Mouse (Mus musculus): ENCODE measurements around the gene Bloc1s4. TPM values are rescaled to one million over a fixed set of nuclear protein-coding genes. Genes with fewer than 3 reads are reported as not detected.

The Bloc1s4 gene
- polyA plus RNA-seq, 1 experiment from 2014 or later = 6.8 TPM

DNA sequence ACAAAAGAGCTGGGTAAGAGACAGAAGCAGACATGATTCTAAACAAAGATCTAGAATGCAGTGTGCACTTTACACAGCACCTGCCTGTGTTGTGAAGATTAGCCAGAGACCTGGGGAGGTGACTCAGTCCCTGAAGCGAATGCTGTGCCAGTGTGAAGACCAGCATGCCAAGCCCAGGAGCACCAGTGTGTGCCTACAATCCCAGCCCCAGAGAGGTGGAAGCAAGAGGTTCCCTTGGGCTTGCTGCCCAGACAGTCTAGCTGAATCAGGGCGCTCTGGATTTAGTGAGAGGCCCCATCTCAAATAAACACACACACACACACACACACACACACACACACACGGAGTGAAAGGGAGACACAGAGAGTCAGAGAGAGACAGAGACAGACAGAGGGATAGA is 30.6 kb downstream of the Bloc1s4 start:
- H3K36me3 ChIP-seq (ENCODE audit: inconsistent target) = no peaks in the 10 kb centered on the region
- no peak overlapping the region for H3K27ac ChIP-seq
- no peak overlapping the region for H3K4me3 ChIP-seq (ENCODE audit: inconsistent target)
- 95% methylated on average over 2 of the region's 3 CpGs for WGBS (ENCODE audit: missing documents)
- no peaks in the 10 kb centered on the region for H3K79me2 ChIP-seq (ENCODE audit: inconsistent target)

DNA sequence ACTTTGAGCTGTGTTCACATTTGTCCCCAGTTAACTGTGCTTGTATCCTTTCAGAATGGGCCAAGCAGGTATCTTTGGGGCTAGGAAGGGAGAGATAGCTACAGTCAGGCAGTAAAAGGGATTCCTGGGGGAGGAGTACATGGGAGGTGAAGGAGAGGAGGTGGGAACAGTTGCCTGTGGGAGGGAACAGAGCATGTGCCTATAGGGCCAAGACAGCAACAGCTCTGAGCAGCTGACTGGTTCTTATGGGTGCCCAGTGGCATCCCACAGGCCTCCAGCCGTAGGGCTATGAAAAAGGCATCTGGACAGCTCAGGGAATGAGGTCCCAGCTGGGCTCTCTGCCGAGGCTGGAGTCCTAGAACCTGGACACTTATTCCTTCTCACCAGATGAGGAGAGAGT is 31.6 kb downstream of the Bloc1s4 start:
- 94% methylated on average over 2 of the region's 2 CpGs for WGBS (ENCODE audit: missing documents)
- Histone ChIP-seq H3K27ac (no peak overlapping the region), H3K79me2 (ENCODE audit: inconsistent target) (no peaks in the 10 kb centered on the region), H3K4me3 (ENCODE audit: inconsistent target) (no peak overlapping the region), H3K36me3 (ENCODE audit: inconsistent target) (no peaks in the 10 kb centered on the region)

DNA sequence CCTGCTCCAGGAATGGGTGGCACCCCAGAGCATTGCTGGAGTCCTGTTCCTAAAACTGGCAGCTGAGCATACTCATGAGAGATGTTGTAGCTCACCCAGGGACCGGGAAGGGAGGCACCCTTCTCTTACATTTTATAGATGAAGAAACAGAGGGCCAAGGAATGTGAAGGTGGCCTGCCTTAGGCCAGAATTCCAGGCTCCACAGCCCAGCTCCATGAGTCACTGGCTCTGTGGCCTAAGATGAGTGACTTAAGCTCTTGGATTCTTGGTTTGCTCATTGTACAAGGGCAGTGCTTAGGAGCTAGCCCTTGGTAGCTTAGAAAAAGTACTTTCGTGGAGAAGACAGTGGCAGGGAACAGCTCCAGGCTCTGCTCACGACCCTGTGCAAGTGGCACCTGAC is 33.6 kb downstream of the Bloc1s4 start:
- Histone ChIP-seq H3K27ac (no peak overlapping the region), H3K4me3 (ENCODE audit: inconsistent target) (no peak overlapping the region), H3K36me3 (ENCODE audit: inconsistent target) (no peaks in the 10 kb centered on the region), H3K79me2 (ENCODE audit: inconsistent target) (peaks cover 4% of the 10 kb centered on the region; the same call in 1 of the 2 replicates)
- 100% methylated on average over 3 of the region's 3 CpGs for WGBS (ENCODE audit: missing documents)

DNA sequence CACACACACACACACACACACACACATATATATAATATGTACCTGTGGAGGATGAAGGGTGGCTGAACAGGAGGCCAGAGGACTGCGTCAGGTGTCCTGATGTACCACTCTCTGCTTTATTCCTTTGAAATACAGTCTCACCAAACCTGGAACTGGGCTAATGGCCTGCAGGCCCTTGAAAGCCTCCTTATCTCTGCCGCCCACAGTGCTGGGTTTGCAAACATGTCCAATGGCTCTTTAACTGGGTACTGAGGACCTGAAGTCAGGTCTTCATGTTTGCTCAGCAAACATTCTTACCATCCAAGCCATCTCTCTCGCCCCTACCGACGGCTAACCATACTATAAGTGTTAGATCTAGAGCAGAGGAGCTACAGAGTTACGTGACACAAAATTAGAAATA is 34.8 kb downstream of the Bloc1s4 start:
- peaks cover 4% of the 10 kb centered on the region; the same call in 1 of the 2 replicates for H3K79me2 ChIP-seq (ENCODE audit: inconsistent target)
- H3K4me3 ChIP-seq (ENCODE audit: inconsistent target) = no peak overlapping the region
- peak overlapping the region; percentile 97 for H3K27ac ChIP-seq
- no peaks in the 10 kb centered on the region for H3K36me3 ChIP-seq (ENCODE audit: inconsistent target)
- WGBS (ENCODE audit: missing documents) = 90% methylated on average over 6 of the region's 6 CpGs

DNA sequence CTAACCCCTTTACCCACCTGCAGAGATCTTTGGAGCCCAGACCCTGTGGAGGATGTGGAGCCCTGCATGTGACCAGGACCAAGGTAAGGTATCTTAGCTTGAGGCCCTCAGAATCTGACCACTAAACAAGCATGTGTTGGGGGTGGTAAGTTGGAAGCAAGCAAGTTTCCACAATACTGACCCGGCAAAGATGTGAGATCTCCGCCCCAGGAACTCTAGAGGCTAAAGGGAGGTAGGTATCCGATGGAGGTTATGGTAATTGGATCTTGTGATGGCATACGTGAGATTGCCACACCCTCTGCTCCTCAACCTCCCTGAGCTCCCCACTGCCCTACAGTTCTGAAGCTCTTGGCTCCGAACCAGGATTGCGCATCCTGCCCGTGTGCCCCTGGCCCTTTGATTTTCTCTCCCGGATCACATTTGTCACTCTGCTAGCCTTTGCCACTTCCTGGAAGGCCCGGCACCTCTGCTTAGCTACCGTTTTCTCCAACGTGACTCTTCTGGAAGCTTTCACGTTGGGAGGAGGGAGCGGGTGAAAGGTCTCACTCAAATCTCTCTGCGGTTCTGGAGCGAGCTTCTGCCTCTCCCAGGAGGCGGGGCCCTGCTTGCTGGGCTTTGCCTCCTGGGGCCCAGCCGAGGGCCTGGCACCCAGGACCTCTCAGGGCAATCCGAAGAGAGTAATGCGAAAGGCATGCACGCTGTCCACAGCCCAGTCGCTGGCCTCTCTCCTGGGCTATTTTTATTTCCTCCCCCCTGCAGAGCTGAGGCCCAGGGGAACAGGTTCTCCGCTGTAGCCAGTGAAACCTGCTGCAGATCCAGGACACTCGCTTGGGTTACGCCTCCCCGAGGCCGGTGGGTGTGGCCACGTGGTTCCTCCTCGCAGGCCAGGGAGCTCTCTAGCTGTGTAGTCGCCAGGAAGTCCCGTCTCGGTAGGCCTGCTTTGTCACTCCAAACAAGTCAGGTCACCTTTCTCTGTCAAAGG is 35.6 kb downstream of the Bloc1s4 start:
- H3K4me3 ChIP-seq (ENCODE audit: inconsistent target) = peak overlapping the region; percentile 25
- H3K36me3 ChIP-seq (ENCODE audit: inconsistent target) = no peaks in the 10 kb centered on the region
- 13% methylated on average over 31 of the region's 31 CpGs for WGBS (ENCODE audit: missing documents)
- H3K79me2 ChIP-seq (ENCODE audit: inconsistent target) = peaks cover 4% of the 10 kb centered on the region; the same call in 1 of the 2 replicates
- H3K27ac ChIP-seq = peak overlapping the region; percentile 97

DNA sequence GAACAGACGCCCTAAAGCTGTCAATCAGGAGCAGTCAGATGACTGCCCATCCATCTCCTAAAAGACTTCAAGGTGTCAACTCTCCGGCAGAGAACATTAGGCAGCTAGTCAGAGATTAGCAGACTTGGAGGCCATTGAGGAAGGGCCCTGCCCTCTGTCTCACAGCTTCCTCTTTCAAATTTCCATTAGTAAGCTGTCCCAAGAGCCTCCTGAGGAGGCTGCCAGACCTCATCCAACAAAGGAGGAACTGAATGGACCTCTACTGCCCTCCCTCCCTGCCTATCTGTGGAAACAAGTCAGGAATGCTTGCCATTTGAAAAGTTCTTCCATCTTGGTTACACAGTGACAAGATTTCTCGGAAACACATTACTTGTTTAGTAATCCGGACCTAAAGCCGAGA is 36.6 kb downstream of the Bloc1s4 start:
- Histone ChIP-seq H3K27ac (peak overlapping the region; percentile 97), H3K79me2 (ENCODE audit: inconsistent target) (peaks cover 4% of the 10 kb centered on the region; the same call in 1 of the 2 replicates), H3K4me3 (ENCODE audit: inconsistent target) (peak overlapping the region; percentile 2; the same call in 1 of the 2 replicates), H3K36me3 (ENCODE audit: inconsistent target) (no peaks in the 10 kb centered on the region)
- 55% methylated on average over 5 of the region's 5 CpGs for WGBS (ENCODE audit: missing documents)

DNA sequence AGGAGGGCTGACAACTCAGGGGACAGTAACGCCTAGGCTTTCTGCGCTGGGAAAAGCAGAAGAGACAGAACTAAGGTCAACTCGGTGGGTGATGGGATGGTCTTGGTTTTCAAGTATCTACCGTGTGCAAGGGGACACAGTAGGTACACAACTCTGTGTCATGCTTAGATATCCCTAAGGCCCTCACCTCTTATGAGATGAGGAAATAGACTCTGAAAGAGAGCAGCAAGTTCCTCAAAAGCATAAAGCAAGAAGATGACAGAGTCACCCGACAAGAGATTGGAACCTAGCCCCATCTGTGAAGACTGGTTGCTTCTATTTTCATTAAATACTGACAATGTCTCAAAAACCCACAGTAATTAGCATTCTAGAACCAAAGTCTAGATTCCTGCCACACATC is 42.7 kb downstream of the Bloc1s4 start:
- Histone ChIP-seq H3K79me2 (ENCODE audit: inconsistent target) (no peaks in the 10 kb centered on the region), H3K36me3 (ENCODE audit: inconsistent target) (no peaks in the 10 kb centered on the region; the same call in 1 of the 2 replicates), H3K4me3 (ENCODE audit: inconsistent target) (no peak overlapping the region), H3K27ac (no peak overlapping the region)
- WGBS (ENCODE audit: missing documents) = 51% methylated on average over 5 of the region's 5 CpGs

DNA sequence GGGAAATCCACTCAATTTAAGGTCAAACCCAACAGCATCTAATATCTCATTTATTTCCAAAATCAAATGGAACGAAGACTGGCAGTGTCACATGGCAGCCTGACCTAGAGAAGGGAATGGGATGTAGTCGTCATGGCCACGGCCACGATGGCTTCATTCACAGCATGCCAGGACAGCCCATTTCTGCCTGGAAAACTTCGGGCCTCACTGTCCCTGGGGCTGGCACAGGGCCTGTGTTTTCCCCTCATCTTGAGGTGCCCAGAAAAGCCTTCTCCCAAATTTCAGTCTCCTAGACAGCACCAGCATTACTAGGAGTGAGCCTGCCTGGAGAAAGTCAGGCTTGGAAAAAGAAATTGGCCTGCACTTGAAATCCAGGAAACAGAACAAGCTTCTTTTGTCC is 43.1 kb downstream of the Bloc1s4 start:
- Histone ChIP-seq H3K27ac (no peak overlapping the region), H3K4me3 (ENCODE audit: inconsistent target) (no peak overlapping the region), H3K79me2 (ENCODE audit: inconsistent target) (no peaks in the 10 kb centered on the region), H3K36me3 (ENCODE audit: inconsistent target) (no peaks in the 10 kb centered on the region; the same call in 1 of the 2 replicates)
- 96% methylated on average over 5 of the region's 5 CpGs for WGBS (ENCODE audit: missing documents)

DNA sequence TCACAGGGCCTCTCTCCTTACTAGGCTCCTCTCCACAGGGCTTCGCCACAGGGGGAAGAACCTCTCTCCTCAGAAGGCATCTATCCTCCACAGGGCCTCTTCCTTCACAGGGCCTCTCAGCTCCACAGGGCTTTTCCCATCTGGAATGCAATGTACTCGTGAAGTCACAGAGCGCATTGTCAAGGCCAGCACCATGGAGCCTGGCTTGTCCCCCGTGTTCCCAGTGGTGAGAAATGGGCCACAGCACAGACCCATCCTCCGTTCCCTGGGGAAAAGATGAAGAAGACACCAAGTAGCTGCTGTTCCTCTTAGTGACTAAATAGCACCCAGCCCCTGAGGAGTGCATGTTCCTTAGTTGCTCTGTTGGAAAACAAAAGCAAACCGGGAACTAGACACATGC is 43.8 kb downstream of the Bloc1s4 start:
- no peaks in the 10 kb centered on the region; the same call in 1 of the 2 replicates for H3K36me3 ChIP-seq (ENCODE audit: inconsistent target)
- no peaks in the 10 kb centered on the region for H3K79me2 ChIP-seq (ENCODE audit: inconsistent target)
- H3K27ac ChIP-seq = no peak overlapping the region
- WGBS (ENCODE audit: missing documents) = 100% methylated on average over 6 of the region's 6 CpGs
- H3K4me3 ChIP-seq (ENCODE audit: inconsistent target) = no peak overlapping the region

DNA sequence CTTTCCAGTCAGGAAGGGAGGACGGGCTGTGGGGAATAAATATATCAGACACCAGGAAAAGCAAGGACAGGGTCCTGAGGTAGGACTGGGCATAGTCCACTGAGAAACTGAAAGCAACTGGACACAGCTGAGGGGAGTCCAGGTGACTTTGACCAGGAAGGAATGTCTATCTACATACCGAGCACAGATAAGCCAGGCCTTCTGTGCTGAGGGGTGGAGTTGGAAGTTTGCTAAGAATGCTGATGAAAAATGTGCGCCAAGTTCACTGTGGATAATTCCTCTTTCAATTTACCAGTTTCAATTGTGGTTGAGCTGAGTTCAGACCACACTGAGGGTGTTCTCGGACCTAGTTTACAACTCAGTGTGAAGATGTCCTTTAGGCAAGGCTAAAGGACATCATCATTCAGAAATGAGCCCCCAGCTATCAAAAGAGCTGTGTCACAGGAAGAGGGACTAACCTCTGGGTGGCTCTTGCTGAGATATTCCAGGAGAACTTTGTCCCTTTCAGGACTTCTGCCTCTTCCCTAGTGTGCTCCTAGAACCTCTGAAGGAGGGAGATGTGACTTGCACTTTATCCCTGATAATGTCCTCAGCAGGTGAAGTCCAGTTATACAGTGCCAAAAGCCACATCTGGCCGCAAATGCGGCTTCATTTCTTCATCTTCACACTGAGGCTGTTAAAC is 47.4 kb downstream of the Bloc1s4 start:
- Histone ChIP-seq H3K27ac (peak overlapping the region; percentile 19; the same call in 1 of the 2 replicates), H3K4me3 (ENCODE audit: inconsistent target) (no peak overlapping the region), H3K36me3 (ENCODE audit: inconsistent target) (no peaks in the 10 kb centered on the region; the same call in 1 of the 2 replicates), H3K79me2 (ENCODE audit: inconsistent target) (no peaks in the 10 kb centered on the region)
- 45% methylated on average over 6 of the region's 6 CpGs for WGBS (ENCODE audit: missing documents)

DNA sequence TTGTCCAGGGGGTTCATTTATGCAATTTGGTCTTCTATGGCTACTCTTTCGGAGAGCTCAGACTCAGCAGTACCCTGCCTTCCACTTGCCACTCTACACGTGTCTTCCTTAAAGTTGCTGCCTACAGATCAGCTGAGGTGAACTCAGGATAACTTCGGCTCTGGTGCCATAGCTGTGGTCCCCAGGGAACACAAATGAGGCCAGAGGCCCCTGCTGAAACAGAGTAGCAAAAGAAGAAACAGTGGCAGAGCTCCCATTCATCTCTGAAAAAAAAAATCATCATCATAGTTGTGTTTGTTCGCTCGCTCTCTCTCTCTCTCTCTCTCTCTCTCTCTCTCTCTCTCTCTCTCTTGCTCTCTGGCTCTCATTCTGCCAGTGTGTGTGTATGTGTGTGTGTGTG is 49.8 kb downstream of the Bloc1s4 start:
- Histone ChIP-seq H3K27ac (0 out of 2 replicates have a peak overlapping the region, but pooled peaks have one; percentile 15), H3K79me2 (ENCODE audit: inconsistent target) (peaks cover 16% of the 10 kb centered on the region), H3K36me3 (ENCODE audit: inconsistent target) (no peaks in the 10 kb centered on the region), H3K4me3 (ENCODE audit: inconsistent target) (no peak overlapping the region)
- 47% methylated on average over 3 of the region's 5 CpGs for WGBS (ENCODE audit: missing documents)

DNA sequence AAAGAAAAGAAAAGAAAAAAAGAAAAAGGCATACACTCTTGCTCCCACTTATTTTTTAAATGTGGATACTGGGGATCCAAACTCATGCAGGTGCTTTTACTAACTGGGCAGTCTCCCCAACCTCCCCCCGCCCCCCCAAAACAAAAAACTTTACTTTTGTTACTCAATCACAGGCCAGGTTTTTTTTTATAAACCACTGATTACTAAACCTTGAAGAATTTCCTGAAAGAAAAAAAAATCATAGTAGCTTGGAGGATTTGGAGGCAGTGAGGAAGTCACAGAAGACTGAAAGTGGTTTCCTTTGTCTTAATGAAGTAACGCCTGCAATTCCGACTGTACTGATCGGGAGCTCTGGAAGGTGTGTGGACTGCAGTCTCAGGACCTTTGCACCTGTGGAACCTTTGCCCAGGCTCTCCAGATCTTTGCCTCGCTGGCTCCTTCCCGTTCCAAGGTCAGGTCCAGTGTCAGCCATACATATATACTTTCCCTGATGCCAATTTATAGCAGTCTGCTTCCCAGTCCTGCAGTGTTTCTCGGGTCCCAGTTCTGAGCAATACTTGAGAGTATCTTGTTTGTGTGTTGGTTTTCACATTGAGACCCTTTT is 50.3 kb downstream of the Bloc1s4 start:
- Histone ChIP-seq H3K36me3 (ENCODE audit: inconsistent target) (no peaks in the 10 kb centered on the region), H3K27ac (0 out of 2 replicates have a peak overlapping the region, but pooled peaks have one; percentile 15), H3K79me2 (ENCODE audit: inconsistent target) (peaks cover 21% of the 10 kb centered on the region), H3K4me3 (ENCODE audit: inconsistent target) (no peak overlapping the region)
- 29% methylated on average over 7 of the region's 7 CpGs for WGBS (ENCODE audit: missing documents)
